Mouse (Mus musculus) embryo, embryonic 9.5 days (tissue): ENCODE data around the gene Ift57.

Source experiments
- DNase-seq: peaks from one replicate; pipeline ENCODE4 v3.0.0-alpha.2; 2017; ENCODE audit errors: extremely low spot score

The Ift57 gene

GRCm38 (mm10) chr16:49792446-49792878 lies 93.4 kb downstream of the Ift57 start:
- DNase-seq = no peak

- DNase-seq = no peak
These were observed 94.6 kb downstream of the Ift57 start for GRCm38 (mm10) chr16:49793596-49793995.

- no peak for DNase-seq
These were observed 97.2 kb downstream of the Ift57 start for GRCm38 (mm10) chr16:49796271-49796670.

GRCm38 (mm10) chr16:49796954-49797353 lies 97.9 kb downstream of the Ift57 start:
- no peak for DNase-seq

- DNase-seq = no peak
These were observed 99.8 kb downstream of the Ift57 start for GRCm38 (mm10) chr16:49798790-49799189.

GRCm38 (mm10) chr16:49799597-49800561 lies 100.8 kb downstream of the Ift57 start, which contains the start of gene Cd47:
Gene Cd47 (plus strand): TSS chr16:49800533.
- DNase-seq = no peak

- DNase-seq = no peak
These were observed 102.0 kb downstream of the Ift57 start for GRCm38 (mm10) chr16:49800996-49801395.

GRCm38 (mm10) chr16:49801399-49801798 lies 102.4 kb downstream of the Ift57 start:
- no peak for DNase-seq

GRCm38 (mm10) chr16:49802993-49803392 lies 104.0 kb downstream of the Ift57 start:
- DNase-seq = no peak

GRCm38 (mm10) chr16:49803932-49804461 lies 105.0 kb downstream of the Ift57 start:
- peak; percentile 54 for DNase-seq

- no peak for DNase-seq
These were observed 107.9 kb downstream of the Ift57 start for GRCm38 (mm10) chr16:49806920-49807319.

GRCm38 (mm10) chr16:49807419-49807841 lies 108.4 kb downstream of the Ift57 start:
- no peak for DNase-seq

GRCm38 (mm10) chr16:49807862-49808430 lies 108.9 kb downstream of the Ift57 start:
- no peak for DNase-seq

GRCm38 (mm10) chr16:49811897-49812296 lies 112.9 kb downstream of the Ift57 start:
- DNase-seq = no peak

GRCm38 (mm10) chr16:49812821-49813616 lies 114.0 kb downstream of the Ift57 start:
- no peak for DNase-seq

- DNase-seq = no peak
These were observed 115.4 kb downstream of the Ift57 start for GRCm38 (mm10) chr16:49814419-49814818.
